Mouse (Mus musculus) embryo, embryonic 10.5 days (tissue): ENCODE data around the gene Crim1.

ENCODE experiments used
- DNase-seq: peaks from one replicate; pipeline ENCODE4 v3.0.0-alpha.2; 2015; ENCODE audit warnings: low spot score

Gene Crim1

DNA sequence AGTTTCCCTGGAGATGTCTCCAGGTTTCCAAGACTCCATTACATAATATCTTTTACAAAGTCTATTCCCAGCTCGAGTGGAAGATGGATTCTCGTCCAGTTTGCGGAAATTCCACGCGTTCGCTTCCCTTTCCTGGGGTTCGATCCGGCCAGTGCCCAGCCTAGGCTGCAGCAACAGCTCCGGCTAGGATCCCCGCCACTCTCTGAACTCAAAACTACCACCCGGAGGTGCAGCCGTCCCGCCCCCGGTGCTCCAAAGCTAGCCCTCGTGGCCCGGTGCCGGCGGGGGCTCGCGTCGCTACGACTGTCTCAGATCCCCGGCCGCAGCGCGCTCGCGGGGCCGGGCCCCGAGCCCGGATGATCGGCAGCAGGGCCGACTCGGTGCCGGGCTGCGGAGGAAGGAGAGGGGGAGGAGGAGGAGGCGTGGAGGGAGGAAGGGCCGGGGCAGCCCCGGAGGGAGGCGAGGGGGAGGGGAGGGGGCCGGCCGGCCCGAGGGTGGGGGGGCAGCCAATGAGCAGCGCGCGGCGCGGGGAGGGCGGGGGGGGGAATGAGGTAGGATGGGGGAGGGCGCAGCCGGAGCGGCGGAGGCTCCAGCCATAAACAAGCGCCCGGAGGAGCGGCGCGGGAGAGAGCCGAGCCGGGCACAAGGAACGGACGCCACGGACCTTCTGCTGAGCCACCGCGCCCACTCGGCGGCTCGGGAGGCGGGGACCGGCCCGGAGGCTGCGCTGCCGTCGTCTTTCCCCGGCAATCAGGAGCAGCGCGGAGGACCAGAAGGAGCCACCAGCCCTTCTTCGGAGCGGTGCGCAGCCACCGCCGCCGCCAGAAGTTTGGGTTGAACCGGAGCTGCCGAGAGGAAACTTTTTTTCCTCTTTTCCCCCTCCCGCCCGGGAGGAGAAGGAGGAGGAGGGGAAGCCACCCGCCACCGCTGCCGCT lies at the start of gene Crim1:
Crim1 (plus strand) TSS at position 623 of the 935 bp plus-strand sequence.
- peak; percentile 83 for DNase-seq

- DNase-seq = no peak
Measured at GRCm38 (mm10) chr17:78151479-78152282, 48.4 kb upstream of the Crim1 start.

DNA sequence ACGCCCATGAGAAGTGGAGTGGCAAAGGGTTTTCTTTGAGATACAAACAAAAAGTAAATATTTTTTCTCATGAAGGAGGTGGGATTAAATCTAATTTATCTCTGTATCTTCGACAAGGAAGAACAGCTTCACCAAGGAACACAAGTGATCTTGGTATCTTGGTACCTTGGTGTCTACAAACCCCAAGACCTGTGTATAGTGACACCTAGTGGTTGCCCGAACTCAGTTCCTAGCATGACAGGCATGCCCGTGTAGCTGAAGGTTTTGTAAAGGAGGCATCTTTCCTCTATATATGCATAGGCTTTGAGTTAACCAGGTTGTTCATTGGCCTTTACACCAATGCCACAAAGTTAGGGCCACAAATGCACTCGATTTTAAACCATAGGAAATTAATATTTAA lies 36.8 kb upstream of the Crim1 start:
- peak; percentile 81 for DNase-seq

DNA sequence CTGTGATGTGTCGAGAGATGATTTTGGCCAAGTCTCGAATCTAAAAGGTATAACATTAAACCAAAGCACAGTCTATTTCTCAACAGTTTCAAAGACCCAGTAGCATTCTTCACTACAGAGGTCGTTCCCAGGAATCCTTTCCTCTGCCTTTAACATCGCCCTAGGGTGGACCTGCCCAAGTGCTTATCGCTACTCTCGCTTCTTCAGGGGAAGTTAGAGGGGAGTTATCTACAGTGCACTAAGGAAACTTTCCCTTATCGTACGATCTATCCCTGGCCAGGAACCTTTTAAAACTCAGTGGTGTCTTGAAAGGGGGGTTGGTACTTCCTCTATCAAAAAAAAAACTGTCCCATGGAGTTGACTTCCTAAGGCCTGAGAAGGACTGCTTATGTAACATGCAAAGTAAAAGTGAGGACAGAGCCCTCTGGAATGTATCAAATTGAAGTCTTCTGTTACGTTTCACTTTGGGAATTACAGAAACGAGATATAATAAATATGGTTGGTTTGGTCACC lies 36.3 kb upstream of the Crim1 start:
- no peak for DNase-seq

- DNase-seq = no peak
Measured at GRCm38 (mm10) chr17:78165855-78166254, 34.2 kb upstream of the Crim1 start.

GRCm38 (mm10) chr17:78166566-78166965 lies 33.5 kb upstream of the Crim1 start:
- DNase-seq = no peak

- DNase-seq = no peak
Measured at GRCm38 (mm10) chr17:78172371-78172770, 27.7 kb upstream of the Crim1 start.

DNA sequence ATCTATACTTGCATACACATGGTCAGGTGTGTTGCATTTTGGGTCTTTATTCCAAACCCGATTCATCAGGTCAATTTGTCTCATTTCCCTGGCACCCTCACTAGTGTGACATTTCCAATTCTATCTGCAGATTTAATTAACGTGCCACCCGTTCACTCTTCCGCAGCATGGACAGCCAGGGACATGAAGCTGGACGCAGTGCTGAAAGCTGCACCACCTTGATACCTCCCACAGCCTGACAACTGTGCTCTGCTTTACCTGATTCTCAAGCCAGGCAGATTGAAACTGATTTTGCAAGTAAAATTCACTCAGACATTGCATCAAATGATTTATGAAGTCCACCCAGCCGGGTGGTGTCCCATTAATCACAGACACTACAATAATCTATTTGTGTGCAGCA lies 19.3 kb upstream of the Crim1 start:
- DNase-seq = no peak

DNA sequence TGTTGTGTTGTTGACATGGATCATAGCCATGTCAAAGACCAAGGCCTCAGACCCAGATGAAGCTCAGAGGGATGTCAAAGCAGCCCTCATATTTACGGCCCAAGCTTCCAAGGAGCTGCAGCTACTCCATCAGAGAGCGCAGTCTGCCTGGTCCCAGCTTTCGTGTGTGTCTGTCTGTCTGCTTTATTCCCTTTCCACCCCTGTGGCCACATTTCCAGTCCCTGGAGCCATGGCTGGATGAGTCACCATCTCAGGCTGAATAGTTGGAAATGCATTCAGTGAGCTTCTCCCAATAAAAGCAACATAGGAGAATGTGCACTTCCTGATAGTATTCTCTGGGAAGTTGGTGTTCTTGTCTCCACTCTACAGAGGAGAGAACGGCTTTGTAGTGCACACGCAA lies 3.9 kb upstream of the Crim1 start:
- no peak for DNase-seq

GRCm38 (mm10) chr17:78197111-78197510 lies 2.9 kb upstream of the Crim1 start:
- peak; percentile 75 for DNase-seq

GRCm38 (mm10) chr17:78198140-78198539 lies 1.9 kb upstream of the Crim1 start:
- no peak for DNase-seq

DNA sequence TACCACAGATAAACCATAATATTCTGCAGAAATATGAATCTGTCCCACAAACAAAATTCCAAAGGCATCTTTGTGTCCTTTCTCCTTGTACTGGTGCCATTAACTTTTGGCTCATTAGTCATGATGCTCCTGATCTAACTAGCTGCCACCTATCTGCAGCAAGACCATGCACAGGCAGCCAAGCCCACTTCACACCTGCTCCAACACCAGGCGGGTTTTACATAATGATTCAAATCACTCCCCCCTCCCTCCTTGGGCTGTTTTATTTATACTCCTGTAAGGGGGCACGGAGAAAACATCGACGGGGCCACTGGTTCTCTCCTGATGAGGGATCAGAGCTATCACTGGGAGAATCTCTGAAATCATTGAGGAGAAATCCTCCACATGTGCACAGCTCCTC lies 1.2 kb upstream of the Crim1 start:
- peak; percentile 17 for DNase-seq

DNA sequence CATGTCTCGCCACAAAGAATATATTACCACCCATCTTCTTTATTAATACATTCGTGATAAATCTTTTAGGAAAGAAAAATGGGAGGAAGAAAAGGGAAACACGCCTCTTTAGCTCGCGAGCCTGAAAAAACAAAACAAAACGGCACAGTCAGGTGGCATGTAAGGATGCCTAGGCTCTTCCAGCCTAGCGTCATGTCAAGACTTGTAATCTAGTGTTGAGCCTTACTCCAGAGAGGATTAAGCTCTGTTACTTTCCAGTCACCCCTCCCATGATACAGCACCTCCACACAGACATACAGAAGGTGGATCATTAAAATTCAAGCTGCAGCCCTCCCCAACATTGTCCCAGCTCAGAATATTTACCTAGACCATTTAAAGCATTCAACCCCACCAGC lies 820 bp upstream of the Crim1 start:
- DNase-seq = peak; percentile 40

GRCm38 (mm10) chr17:78200561-78201220 lies 643 bp downstream of the Crim1 start:
- DNase-seq = peak; percentile 63

DNA sequence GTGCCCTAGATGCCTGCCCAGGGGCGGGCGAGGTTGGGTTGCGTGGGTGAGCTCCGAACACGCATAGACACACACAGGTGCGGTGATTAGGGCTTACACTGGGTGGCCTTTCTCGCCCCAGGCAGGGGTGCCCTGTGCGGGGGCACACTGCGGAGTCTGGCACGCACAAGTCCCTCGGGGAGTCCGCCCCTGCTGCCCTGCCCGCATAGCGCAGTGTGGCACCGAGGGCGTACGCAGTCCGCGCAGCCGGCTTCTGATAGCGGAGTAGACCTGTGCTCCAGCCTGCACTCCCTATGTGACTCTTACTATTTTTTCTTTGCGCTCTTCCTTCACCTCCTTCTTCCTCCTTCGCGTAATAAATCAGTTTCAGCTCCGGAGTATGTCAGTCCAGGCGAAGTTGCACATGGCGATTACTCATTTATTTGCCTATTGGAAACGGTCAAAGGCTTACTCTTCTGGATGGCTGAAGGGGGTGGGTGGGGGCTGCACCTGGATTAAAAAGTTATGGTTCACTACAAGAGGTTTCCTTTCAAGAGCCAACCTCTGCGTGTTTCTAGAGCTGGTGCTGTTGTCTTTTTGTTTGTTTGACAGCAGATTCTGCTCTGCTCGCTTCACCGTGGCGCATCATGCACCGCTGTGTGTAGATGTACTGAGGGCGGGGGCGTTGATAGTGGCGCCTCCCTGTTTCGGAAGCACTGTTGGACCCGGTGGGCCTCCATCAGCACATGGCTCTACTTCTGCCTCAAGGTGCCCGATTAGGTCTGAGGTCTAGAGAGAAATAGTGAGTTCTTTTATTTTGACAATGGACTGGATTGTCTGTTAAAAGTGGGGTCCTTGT lies 1.4 kb downstream of the Crim1 start:
- peak; percentile 51 for DNase-seq

DNA sequence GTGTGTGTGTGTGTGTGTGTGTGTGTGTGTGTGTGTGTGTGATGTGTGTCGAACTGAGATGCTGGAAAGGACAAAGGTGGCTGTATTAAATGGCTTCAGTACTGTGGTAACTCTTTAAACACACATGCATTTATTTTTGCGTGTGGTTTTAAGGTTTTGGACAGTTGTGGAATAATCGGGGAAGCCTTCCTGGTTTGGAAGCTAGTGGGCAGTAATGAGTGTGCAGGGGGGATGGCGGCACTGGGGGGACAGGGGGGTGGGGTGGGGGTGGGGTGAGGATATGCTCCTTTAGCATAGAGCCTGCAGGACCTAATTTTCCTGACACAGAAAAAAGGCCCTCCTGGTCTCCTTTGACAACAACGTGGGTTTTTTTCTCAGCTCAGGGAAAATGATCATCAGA lies 2.2 kb downstream of the Crim1 start:
- no peak for DNase-seq

DNA sequence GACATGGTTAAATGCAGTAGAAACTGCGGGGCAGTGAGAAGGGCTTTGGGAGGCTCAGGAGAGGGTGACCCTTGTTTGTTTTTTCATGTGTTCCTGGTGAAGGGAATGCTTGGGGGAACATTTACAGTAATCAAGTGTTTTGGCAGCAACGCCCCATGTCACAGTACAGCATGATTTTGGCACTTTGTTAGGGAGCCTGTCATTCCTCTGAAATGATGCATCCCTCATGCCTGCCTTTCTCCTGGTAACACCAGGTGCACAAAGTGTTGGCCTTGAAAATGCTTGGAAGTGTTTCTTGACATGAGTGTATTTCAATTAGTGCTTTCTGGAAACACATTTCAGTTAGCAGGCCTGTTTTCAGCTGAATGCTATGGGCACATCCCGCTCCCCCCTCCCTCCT lies 2.7 kb downstream of the Crim1 start:
- DNase-seq = no peak

DNA sequence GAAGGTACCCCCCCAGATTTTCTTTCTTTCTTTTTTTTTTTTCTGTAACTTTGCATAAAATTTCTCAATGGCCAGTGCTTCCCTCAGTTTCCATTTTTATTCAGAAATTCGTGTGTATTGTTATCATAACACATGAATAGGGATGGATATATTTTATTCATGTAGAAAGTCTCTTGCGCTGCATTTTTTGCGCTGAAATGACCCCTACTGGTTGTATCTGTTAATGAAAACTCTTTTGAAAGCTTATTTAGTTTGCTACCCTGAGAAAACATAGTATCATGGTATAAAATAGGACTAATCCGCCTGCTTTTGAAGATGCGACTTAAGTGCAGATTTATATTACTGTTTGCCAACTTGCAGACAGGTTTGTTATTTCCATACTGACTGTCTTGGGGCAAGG lies 3.4 kb downstream of the Crim1 start:
- DNase-seq = peak; percentile 33

- DNase-seq = peak; percentile 41
Measured at GRCm38 (mm10) chr17:78206421-78206820, 6.4 kb downstream of the Crim1 start.

GRCm38 (mm10) chr17:78207246-78207645 lies 7.2 kb downstream of the Crim1 start:
- no peak for DNase-seq

- DNase-seq = peak; percentile 42
Measured at GRCm38 (mm10) chr17:78208805-78209204, 8.8 kb downstream of the Crim1 start.
